Mouse (Mus musculus) monocyte, adult 2 months (primary cell): ENCODE results near the gene Grin2d.
"Not testable (repeated sequence)": the region's sequence is repeated elsewhere in the genome, so short reads cannot be mapped to it uniquely, and the experiment has no call there.

Source experiments
- DNase-seq, 2 experiments: peaks; one replicate each; pipeline ENCODE4 v3.0.0; 2022; ENCODE audit warnings: low spot score in 2 of 2, low read depth in 1 of 2

Grin2d gene

DNA sequence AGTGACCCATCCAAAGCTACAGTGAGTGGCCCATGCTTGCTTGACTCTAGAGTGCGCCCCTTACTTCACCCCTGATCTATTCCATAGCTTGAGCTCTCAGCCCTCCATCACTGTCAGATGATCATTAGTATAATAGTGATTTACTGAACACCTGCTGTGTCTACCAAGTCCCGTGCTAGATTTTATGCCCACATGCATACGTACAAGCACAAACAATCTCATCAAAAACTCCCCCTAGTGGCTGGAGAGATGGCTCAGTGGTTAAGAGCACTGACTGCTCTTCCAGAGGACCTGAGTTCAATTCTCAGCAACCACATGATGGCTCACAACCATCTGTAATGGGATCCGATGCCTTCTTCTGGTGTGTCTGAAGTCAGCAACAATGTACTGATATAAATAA, 19.9 kb upstream of the Grin2d start:
- not testable (repeated sequence) for DNase-seq

DNA sequence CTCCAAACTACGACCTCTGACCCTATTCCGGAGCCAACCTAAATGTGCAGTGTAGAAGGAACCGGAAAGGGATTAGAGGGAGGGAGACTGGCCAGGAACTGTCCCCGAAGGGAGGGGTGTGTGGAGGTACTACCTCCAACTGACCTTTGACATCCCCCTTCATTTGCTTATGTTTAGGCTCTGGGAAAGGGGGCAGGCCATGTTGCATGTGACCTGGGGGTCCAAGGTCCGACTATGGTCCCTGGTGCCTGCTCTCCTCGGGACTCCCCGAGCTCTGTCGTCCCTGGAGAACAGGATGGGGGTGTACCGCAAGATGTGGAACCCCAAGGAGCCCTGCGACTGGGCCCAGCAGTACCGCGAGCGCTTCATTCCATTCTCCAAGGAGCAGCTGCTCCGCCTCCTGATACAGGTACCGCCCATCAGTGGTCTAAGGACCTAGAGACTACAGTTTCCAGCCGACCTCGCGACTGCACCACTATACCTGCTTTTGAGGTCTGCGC, 19.1 kb upstream of the Grin2d start:
- DNase-seq = no peak

DNA sequence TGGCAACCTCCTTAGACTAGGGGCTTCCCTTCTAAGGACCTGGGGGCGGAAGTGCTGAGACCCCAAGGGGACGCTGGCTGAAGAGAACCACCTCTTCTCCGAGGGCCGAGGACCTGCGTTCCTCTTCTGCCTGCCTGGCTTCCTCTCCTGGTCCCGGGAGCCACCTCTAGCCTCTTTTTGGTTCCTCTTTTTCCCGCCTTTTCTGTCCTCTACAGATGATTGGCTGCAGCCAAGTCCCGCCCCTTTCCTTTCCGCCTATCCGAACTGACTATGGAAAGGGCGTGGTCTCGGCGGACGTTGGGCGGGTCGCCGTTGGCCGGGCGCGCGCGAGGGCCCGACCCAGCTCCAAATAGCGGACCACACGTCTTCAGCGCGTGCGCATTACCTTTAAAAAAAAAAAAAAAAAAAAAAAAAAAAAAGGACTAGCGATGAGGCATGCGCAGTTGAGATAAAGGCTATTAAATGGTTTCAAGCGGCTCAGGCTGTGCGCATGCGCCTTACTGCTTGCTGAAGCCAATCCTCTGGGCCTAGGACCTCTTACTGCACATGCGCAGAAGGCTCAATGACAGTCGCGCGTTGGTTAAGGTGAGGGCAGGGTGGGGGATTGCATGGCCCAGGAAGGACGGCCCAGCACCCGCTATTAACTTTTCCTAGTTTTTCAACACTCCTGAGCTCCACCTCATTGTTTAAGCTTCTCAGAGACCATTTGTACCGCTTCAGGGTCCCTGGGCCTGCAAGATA, 18.5 kb upstream of the Grin2d start, which contains the start of the genes Syngr4 and Tmem143:
TSS of gene Syngr4 (minus strand) at position 198 of the 741 bp plus-strand sequence.
TSS of gene Tmem143 (plus strand) at position 425 of the 741 bp plus-strand sequence.
- DNase-seq = peak; percentile 95 to 97

DNA sequence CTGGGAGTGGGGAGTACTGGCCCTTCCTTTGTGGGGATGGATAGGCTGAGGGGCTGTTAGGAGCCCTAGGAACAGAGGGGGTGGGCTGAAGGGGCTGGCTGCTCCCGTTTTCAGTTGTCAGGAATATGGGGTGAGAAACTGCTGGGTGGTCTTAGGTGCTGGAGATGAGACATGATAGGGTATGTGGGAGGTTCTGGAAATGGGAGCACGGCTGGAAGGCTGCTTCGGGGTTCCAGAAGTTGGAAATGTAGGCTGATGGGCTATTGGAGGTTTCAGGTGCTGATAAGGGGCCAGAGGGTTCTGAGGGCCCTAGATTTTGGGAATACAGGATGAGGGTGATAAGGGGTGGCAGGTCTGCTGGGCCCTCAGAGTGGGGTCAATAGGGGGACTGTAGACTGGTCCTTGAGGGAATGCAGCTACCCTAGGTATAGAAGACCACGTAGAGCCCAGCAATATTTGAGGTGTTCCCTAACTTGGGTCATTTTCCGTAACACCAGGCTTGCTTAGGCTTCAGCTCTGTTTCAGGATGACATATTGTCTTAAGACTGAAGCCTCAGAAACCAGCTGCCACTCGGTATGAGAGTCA, 17.8 kb upstream of the Grin2d start:
- no peak for DNase-seq

DNA sequence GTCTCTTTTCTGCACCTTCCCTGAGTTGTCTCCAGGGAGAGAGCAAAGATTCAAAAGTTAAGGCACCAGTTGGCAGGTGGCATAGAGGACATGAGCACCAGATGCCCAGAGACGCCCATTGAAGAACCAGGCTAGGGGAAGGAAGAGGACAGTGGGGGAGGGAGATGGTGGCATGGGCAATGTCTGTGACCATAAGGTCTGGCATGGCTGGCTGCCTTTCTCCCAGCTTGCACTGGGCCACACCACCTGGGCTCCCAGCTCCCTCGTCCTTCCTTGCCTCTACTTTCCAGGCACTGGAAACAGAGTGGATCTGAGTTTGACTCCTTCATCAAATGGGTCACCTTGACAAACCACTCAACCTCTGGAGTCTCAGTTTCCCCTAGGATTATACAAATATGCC, 14.5 kb upstream of the Grin2d start:
- no peak for DNase-seq

DNA sequence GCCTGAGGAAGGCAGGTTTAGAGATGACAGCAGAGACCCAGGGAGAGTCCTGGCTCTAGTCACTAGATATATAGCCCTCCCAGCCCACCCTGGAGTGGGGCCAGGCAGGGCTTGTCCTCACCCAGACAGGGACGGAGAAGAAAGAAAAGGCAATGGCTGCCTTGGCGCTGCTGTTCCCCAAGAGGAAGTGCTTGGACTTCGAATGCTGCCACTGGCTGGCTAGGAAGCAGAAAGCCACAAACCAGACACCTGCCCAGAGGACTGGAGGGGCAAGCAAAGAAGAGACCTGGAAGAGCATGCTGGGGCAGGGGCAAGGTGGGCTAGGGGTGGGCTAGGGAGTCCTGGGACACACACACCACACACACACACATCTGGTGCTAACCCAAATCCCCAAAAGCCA, 9.1 kb upstream of the Grin2d start:
- DNase-seq = no peak

DNA sequence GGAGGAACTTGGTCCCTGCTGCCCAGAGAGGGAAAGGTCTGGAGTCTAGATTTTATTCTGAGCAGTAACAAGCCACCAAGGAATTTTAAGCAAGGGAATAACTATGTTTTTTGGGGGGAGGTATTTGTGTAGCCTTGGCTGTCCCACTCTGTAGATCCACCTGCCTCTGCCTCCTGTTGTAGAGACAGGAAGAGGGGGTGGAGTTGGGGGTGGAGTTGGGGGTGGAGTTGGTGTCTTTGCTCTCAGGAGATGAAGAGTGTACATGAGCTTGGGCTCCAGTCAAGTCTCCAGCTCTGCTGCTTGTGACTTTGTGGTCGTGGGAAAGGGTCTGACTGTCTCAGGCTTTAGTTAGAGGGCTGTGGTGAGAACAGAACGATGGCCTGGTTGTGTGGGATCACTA, 2.8 kb upstream of the Grin2d start:
- DNase-seq = no peak

DNA sequence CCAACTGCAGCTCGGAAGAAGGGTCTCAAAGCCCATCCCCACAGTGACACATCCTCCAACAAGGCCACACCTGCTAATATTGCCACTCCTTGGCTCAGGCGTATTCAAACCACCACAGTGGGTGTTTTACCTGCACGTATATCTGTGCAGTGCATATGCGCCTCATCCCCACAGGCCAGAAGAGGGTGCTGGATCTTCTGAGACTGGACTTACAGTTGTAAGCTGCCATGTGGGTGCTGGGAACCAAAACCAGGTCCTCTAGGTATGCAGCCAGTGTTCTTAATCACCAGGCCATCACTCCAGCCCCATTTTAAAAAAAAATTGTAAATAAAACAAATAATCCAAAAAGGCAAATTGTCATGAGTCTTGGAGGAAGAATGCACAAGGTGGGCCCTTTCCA, 2.4 kb upstream of the Grin2d start:
- DNase-seq = no peak

DNA sequence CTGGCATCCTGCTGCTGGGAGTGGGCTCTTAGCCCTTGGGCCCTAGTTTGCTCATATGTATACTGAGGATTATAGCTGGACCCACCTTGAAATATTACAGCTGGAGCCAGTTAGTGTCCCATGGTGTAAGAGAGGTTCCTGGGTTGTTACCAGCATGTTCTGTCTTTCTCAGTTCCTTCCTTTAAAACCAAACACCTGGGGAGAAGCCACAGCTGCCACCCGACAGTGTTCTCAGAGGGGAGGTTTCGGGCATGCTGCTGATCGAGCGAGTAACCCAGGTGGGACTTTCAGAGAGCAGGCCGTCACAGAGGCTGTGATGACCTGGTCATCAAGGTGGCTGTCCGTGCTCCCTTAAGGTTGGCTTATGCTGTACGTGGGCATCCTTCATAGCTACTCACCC, 1.3 kb downstream of the Grin2d start:
- no peak for DNase-seq

DNA sequence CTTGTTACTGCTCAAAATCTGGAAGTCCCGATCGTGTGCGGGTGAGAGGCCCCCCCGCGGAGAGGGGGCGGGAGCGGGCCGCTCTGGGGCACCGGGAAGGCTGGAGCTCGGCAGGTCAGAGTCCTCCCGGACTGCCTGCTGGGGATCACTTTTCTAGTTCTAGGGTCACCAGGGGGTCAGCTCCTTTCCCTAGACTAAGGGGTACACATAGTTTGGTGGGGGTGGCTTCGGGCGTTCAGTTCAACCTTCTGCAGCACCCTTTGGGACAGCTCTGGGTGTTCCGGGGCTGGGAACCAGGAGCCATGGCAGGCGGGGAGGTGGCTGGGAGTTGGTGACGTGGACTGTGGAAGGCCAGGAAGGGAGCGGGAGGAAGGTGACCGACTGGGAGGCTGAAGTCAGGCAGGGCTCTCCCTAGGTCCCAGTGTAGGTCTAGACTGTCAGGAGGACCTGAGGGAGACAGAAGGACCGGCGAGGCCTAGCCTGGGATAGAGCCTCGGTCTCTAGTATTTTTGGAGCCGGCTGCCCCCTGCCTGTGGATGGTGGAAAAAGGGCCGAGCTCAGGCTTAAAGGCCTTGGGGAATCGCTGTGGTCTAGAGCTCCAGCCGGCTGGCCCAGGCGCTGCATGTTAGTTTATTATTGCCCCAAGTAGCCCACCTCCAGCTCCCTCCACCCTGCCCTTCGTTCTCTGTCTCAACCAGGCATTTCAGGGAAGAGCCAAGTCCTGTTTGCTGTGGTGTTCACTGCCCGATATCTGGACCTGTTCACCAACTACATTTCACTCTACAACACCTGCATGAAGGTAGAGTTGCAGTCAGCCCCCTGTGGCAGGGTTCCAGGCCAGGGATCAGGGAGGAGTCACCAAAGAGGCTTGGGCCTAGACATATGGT, 4.9 kb downstream of the Grin2d start:
- peak in 1 of 2 experiments; percentile 34 for DNase-seq

DNA sequence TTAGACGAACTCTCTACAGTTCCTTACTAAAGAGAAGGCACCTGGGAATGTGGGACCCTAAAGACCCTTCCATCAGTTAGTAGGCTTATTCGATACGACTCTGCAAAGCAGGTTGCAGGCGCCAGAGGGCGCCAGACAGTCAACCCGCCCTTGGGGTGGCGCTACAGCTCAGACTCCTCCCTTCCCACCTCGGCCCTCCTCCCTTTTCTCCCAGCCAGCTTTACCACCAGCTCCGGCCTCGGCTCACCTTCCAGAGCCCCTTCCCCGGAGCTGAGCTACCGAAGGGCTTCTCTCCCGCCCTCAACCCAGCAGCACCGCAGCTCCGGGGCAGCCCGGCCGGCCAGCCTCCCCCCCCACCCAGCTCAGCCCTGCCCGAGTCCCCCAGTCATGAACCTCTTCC, 5.6 kb downstream of the Grin2d start, which contains the start of gene Kdelr1:
TSS of gene Kdelr1 (plus strand) at position 149 of the 400 bp plus-strand sequence.
- DNase-seq = peak; percentile 52 to 79

DNA sequence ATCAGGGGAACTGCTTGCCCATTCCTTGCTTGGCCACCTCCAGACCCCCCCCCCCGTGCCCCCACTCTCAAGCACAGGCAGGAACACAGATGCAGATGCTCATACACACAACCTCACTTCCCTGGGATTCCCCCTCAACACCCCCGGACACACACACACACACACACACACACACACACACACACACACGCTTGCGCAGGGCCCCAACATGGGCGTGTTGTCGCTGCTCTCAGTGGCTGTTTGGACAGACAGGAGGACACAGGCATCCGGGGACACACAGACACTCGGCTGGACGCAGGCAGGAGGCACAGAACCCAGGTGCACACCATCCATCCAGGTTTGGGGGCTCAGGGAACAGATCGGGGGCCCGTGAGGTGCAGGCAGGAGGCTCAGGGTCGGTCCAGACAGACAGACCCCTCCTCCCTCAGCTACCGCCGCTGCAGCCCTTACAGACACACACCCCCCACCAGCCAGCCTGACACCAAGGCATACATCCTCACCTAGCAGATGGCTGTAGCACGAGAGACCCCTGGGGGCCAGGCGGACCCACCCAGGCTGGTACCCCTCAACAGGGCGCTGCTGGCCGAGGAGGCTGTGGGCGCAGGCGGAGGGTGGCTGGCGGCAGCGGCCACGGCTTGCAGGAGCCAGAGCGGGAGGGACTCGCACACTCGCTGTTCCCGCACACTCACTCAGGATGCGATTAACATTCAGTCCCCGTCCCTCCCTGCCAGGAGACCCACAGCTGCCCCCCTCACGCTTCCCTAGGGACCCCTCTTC, 7.7 kb downstream of the Grin2d start:
- DNase-seq = no peak

DNA sequence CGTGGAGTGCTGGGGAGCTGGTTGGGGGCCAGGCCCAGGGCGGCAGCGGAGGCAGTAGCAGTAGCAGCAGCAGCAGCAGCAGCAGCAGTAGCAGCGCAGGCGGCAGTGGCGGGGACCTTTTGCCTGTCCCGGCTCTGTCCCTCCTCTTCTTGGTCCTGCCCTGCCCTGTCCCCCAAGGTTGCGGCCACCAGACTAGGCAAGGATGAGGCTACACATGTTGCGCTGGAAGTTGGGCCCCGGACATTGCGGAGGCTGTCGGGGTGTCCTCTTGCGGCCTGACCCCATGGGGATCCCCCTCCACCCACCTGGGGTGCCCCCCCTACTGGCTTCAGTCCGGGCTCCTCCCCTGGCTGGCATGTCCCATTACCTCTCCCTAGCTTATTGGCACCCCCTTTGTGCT, 8.4 kb downstream of the Grin2d start:
- no peak for DNase-seq

DNA sequence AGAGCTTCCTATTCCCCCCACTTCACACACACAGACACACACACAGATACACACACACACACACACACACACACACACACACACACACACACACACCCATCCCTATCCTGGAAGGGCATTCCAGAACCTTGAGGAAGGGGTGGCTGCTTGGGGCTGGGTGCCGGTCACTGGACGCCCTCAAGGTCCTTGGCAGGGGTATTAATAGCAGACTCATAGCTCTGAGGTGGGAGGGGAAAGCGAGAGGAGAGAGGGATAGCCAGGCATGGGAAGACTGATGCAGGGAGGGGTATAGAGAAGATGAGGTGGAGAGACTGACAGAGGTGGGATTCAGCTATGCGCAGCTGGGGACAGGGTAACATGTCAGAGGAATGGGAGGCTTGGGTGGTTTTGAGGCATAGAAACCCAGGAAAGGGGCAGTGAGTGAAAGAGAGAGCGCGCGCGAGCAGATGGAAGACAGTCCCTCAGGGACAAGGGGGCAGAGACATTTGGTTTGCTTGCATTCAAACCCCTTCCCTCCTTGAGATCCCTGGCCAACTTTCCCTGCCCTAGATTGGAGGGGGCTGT, 9.0 kb downstream of the Grin2d start:
- DNase-seq = no peak

DNA sequence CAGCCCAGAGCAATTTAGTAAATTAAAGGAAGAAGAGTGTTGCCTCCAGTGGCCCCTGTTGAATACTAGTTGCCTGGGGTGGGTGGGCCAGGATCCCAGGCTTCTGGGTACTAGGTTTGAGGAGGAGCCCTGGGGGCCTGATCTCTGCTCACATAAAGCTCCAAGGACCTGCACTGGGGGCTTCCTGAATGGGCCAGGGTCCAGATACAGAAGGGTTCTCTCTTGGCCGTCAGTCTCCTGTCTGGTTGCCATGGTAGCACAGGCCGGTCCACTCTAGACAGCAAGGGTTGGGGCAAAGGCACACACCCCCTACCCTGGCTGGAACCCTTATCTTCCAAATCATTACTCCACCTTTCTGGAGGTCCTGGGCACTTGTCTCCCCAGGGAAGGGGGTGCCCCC, 10.3 kb downstream of the Grin2d start:
- no peak for DNase-seq

DNA sequence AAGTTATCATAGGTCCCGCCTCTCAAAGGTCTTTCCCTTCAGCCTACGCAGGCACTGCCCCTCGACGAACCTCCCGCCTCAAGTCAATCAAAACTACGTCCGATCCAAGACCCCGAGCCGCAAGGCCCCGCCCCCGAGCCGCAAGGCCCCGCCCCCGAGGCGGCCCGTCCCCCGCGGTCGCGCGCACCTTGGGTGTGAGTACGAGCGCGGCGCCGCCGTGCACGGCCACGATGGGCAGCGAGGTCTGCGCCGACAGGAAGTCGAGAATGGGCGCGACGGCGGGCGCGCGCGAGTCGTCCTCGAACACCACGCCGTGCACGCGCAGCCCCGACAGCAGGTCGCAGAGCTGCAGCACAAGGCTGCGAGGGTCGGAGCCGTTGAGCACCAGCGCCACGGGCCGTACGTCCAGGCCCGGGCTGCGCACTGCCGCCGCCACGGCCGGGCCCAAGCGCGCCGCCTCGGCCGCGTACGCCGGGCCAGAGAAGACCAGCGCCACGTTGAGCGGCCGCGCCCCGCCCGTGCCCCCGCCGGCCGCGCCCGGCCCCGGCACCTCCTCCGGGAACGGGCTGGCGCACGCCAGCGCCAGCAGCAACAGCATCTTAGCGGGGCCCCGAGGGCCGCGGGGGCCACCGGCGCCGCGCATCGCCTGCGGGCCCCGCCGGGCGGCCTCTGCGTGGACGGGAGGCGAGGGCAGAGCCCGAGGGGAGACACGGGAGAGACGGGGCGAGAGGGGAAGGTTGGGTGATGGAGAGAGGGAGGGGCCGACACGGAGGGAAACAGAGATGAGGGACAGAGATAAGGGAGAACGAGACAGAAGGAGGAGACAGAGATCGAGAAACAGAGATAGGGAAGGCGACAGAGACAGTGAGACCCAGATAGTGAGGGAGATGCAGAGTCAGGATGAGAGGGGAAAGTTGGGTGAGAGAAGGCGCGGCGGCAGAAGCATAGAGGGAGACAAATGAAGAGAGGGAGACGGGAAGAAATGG, 12.0 kb downstream of the Grin2d start:
- DNase-seq = peak; percentile 45 to 76

DNA sequence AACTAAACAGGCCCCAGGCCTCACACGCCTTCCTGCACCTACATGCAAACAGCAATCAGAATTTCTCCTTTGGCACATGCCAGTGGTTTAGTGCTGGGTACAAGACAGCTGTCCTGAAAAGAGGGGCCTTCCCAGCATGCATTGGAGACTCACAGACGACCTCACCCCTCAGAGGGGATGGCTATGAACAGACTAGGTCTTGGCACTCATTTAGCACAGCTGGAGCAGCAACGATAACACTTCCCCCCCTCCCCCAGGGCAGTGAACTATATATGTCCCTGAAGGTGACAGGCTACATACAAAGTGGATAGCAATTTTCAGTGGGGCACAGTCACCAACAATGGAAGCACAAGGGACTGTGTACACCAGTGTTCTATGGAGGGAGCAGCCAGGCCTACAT, 13.7 kb downstream of the Grin2d start:
- no peak for DNase-seq

DNA sequence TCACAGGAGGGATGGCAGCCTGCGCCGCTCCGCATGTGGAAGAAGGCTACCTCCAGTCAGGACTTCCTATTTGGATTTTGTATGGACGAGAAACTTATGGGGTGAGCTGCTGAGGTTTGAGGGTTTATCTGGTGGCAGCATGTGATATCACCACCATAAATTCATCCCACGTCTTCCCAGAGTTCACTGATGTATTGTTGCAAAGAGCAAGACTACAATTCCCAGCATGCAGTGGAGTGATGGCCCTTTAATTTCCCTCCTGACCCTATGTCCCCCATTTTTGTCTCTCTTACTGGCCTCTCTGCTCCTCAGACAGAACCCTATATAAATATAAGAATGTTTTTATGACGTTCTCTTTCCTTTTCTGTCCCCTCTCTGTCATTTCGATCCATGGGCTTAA, 15.4 kb downstream of the Grin2d start:
- no peak for DNase-seq

DNA sequence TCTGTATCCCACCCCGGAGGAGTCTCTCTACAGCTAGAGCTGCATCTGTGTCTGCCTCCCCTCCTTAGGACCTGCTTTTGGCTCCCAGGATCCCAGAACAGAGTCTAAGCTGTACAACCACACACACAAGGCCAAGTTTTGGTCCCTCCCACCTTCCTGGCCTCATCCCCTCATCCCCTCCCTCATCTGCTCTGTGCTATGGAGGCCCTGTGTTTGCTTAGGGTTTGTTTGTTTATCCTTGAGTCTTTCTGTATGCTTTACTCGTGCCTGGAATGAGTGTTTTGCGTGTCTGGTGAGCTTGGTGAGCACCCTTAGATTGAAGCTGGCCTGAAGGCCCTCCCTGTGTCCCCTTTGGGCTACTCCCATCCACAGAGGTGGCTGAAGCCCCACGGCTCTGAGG, 19.2 kb downstream of the Grin2d start:
- no peak for DNase-seq
